Mouse (Mus musculus): Measurements from ENCODE around the gene Acot8. TPM values are rescaled to one million over a fixed set of nuclear protein-coding genes. Genes with fewer than 3 reads are reported as not detected.

Acot8 gene
- total and polyA plus RNA-seq, 3 experiments = 30.9 to 40.3 TPM; not detected in 1

DNA sequence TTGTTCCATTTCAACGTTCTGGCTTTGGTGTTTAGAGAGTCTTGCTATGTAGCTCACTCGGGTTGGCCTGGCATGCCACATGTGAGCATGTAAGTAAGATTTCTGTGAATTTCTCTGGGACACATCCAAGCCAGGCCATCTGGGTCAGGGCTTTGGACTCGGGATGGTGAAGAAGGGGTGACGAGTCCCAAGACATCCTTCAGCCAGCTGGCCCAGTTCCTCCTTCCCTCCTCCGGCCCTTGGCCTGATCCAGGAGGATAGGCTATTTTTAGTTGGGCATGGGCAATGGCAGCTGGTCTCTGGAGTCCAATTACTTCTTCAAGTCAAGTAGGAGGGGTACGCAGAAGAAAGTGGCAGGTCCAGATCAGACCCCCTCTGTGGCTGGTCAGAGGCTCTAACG lies 25.9 kb downstream of the Acot8 start:
- Histone ChIP-seq H3K4me1 (ENCODE audit: control insufficient read depth in 1 of 2, insufficient read depth in 2 of 2, low read length in 2 of 2) (0 out of 4 replicates have a peak, but pooled peaks cover 0 to under 1% of the 10 kb centered on the region in 2 experiments), H3K36me3 (ENCODE audit: control insufficient read depth in 1 of 2, insufficient read depth in 2 of 2, low read length in 2 of 2) (no peaks in the 10 kb centered on the region; a peak in 1 of 4 replicates), H3K79me2 (ENCODE audit: control insufficient read depth, insufficient read depth, low read length, poor library complexity) (no peaks in the 10 kb centered on the region), H3K27me3 (ENCODE audit: control insufficient read depth in 1 of 2, insufficient read depth in 2 of 2, low read length in 2 of 2) (no peaks in the 10 kb centered on the region), H3K9me3 (replicated peaks; ENCODE audit: insufficient read depth, low read length) (no peaks in the 10 kb centered on the region), H3K27ac (ENCODE audit: control insufficient read depth, low read depth, low read length) (no peak overlapping the region), H3K9ac (ENCODE audit: control insufficient read depth, low read depth, low read length, poor library complexity, severe bottlenecking) (no peak overlapping the region), H3K4me3 (ENCODE audit: control insufficient read depth in 1 of 2, insufficient read depth in 1 of 2, low read depth in 2 of 2, low read length in 2 of 2) (no peak overlapping the region)
- TF ChIP-seq MYB (IDR thresholded peaks at IDR 0.05; ENCODE audit: low read depth, low read length) = no peak
- TF ChIP-seq CHD2 (IDR thresholded peaks at IDR 0.05; ENCODE audit: low read length) = no peak
- no peak for TF ChIP-seq KAT2A (conservative IDR thresholded peaks at IDR 0.05; ENCODE audit: low read depth, low read length)
- no peak for TF ChIP-seq EP300 (IDR thresholded peaks at IDR 0.05; ENCODE audit: low read depth in 1 of 2, low read length in 2 of 2)
- TF ChIP-seq ZNF384 (IDR thresholded peaks at IDR 0.05; ENCODE audit: low read depth, low read length) = no peak
- TF ChIP-seq BHLHE40 (IDR thresholded peaks at IDR 0.05; ENCODE audit: borderline replicate concordance, low read depth, low read length) = no peak
- no peak for TF ChIP-seq JUND (IDR thresholded peaks at IDR 0.05; ENCODE audit: low read depth, low read length)
- TF ChIP-seq HCFC1 (IDR thresholded peaks at IDR 0.05; ENCODE audit: low read depth, low read length) = no peak
- TF ChIP-seq ZMIZ1 (IDR thresholded peaks at IDR 0.05; ENCODE audit: low read depth, low read length) = no peak
- no peak for TF ChIP-seq ELF1 (IDR thresholded peaks at IDR 0.05; ENCODE audit: low read depth, low read length)
- no peak for DNase-seq (ENCODE audit: low read depth, low spot score)

DNA sequence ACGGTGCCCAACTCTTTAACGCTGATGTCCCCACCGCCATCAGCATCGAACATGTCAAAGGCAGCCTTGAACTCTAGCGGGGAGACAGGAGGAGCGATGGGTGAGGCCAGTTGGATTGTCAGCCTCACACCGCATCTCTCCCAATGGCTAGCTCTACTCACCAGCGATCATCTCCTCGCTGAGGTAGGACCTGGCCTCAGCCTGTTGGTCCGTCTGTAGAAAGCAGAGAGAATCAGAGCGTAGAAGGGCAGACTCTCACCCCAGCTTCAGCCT lies 26.7 kb downstream of the Acot8 start:
- no peaks in the 10 kb centered on the region for H3K79me2 ChIP-seq (ENCODE audit: control insufficient read depth, insufficient read depth, low read length, poor library complexity)
- no peaks in the 10 kb centered on the region for H3K9me3 ChIP-seq (replicated peaks; ENCODE audit: insufficient read depth, low read length)
- no peaks in the 10 kb centered on the region for H3K27me3 ChIP-seq (ENCODE audit: control insufficient read depth in 1 of 2, insufficient read depth in 2 of 2, low read length in 2 of 2)
- H3K9ac ChIP-seq (ENCODE audit: control insufficient read depth, low read depth, low read length, poor library complexity, severe bottlenecking) = no peak overlapping the region
- peaks cover 0 to 9% of the 10 kb centered on the region in 2 experiments; a peak in 3 of 4 replicates for H3K4me1 ChIP-seq (ENCODE audit: control insufficient read depth in 1 of 2, insufficient read depth in 2 of 2, low read length in 2 of 2)
- DNase-seq (ENCODE audit: low read depth, low spot score) = no peak
- peaks cover 0 to 5% of the 10 kb centered on the region in 2 experiments; a peak in 2 of 4 replicates for H3K36me3 ChIP-seq (ENCODE audit: control insufficient read depth in 1 of 2, insufficient read depth in 2 of 2, low read length in 2 of 2)
- no peak overlapping the region for H3K27ac ChIP-seq (ENCODE audit: control insufficient read depth, low read depth, low read length)
- TF ChIP-seq MYB (IDR thresholded peaks at IDR 0.05; ENCODE audit: low read depth, low read length) = no peak
- TF ChIP-seq MXI1 (IDR thresholded peaks at IDR 0.05; ENCODE audit: low read depth, low read length) = no peak
- no peak for TF ChIP-seq TBP (IDR thresholded peaks at IDR 0.05; ENCODE audit: low read depth, low read length)
- TF ChIP-seq TCF12 (IDR thresholded peaks at IDR 0.05; ENCODE audit: low read depth, low read length) = no peak
- TF ChIP-seq UBTF (IDR thresholded peaks at IDR 0.05; ENCODE audit: borderline replicate concordance, insufficient read depth, low read depth, low read length) = no peak
- TF ChIP-seq ETS1 (IDR thresholded peaks at IDR 0.05; ENCODE audit: low read depth, low read length) = no peak
- TF ChIP-seq NRF1 (IDR thresholded peaks at IDR 0.05; ENCODE audit: insufficient read depth, low read depth, low read length, poor library complexity, severe bottlenecking) = no peak
- TF ChIP-seq MEF2A (IDR thresholded peaks at IDR 0.05; ENCODE audit: extremely low read depth, insufficient replicate concordance, low read depth, low read length, poor library complexity, severe bottlenecking) = no peak
- TF ChIP-seq RCOR1 (IDR thresholded peaks at IDR 0.05; ENCODE audit: low read depth, low read length) = no peak
- no peak for TF ChIP-seq KAT2A (conservative IDR thresholded peaks at IDR 0.05; ENCODE audit: low read depth, low read length)
- H3K4me3 ChIP-seq (ENCODE audit: control insufficient read depth in 1 of 2, insufficient read depth in 1 of 2, low read depth in 2 of 2, low read length in 2 of 2) = no peak overlapping the region

Data from MEL (cell line).